Mouse (Mus musculus): ENCODE measurements around the gene Snx5. TPM values are rescaled to one million over a fixed set of nuclear protein-coding genes. Genes with fewer than 3 reads are reported as not detected.

Gene Snx5
- polyA plus RNA-seq, 1 experiment from 2014 or later: 132 TPM

GRCm38 (mm10) chr2:144280568-144280967 is 9.9 kb upstream of the Snx5 start:
- no peaks in the 10 kb centered on the region for H3K4me1 ChIP-seq

DNA sequence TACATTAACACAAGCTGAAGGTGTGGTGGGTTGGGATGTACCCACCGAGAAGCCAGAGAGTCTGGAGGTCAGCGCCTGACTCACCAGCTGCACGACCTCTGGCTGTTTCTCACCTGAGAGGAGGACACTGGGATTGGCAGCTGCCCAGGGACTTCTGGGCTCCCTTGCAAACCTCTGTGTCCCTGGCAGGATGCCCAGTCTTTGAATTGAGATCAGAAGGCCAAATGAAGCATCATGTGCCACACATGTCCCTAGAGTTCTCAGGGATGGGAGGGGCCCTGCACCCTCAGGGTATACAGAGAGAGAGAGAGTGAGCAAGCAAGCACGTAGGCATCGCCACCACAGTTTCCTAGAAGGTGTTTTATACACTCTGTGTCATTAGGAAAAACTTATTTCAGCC is 9.0 kb upstream of the Snx5 start:
- ATAC-seq (ENCODE audit: insufficient number of reproducible peaks, insufficient read depth, low FRiP score, low TSS enrichment): no peak
- Histone ChIP-seq H3K4me3 (no peak overlapping the region), H3K4me1 (no peaks in the 10 kb centered on the region), H3K27me3 (no peaks in the 10 kb centered on the region), H3K9me3 (no peaks in the 10 kb centered on the region), H3K27ac (no peak overlapping the region), H3K9ac (no peak overlapping the region), H3K4me2 (replicated peaks) (no peak overlapping the region), H3K36me3 (peaks cover 25% of the 10 kb centered on the region)
- WGBS: 78% methylated on average over 5 of the region's 5 CpGs

More at GRCm38 (mm10) chr2:144280568-144280967, 9.9 kb upstream of the Snx5 start:
- no peak overlapping the region for H3K27ac ChIP-seq
- WGBS: 72% methylated on average over 3 of the region's 3 CpGs
- peaks cover 25% of the 10 kb centered on the region for H3K36me3 ChIP-seq
- H3K9me3 ChIP-seq: no peaks in the 10 kb centered on the region
- ATAC-seq (ENCODE audit: insufficient number of reproducible peaks, insufficient read depth, low FRiP score, low TSS enrichment): no peak
- H3K4me3 ChIP-seq: no peak overlapping the region
- no peak overlapping the region for H3K9ac ChIP-seq
- no peak overlapping the region for H3K4me2 ChIP-seq (replicated peaks)
- no peaks in the 10 kb centered on the region for H3K27me3 ChIP-seq

- WGBS: 88% methylated on average over 3 of the region's 3 CpGs
- no peak overlapping the region for H3K9ac ChIP-seq
- H3K27ac ChIP-seq: no peak overlapping the region
- no peaks in the 10 kb centered on the region for H3K4me1 ChIP-seq
- H3K27me3 ChIP-seq: no peaks in the 10 kb centered on the region
- H3K4me3 ChIP-seq: no peak overlapping the region
- H3K4me2 ChIP-seq (replicated peaks): no peak overlapping the region
- no peaks in the 10 kb centered on the region for H3K9me3 ChIP-seq
- ATAC-seq (ENCODE audit: insufficient number of reproducible peaks, insufficient read depth, low FRiP score, low TSS enrichment): no peak
- H3K36me3 ChIP-seq: peaks cover 25% of the 10 kb centered on the region
Measured at GRCm38 (mm10) chr2:144276885-144277284, 6.2 kb upstream of the Snx5 start.

GRCm38 (mm10) chr2:144274741-144275140 is 4.0 kb upstream of the Snx5 start:
- no peak overlapping the region for H3K4me3 ChIP-seq
- no peak overlapping the region for H3K4me2 ChIP-seq (replicated peaks)
- 55% methylated on average over 8 of the region's 8 CpGs for WGBS
- ATAC-seq (ENCODE audit: insufficient number of reproducible peaks, insufficient read depth, low FRiP score, low TSS enrichment): no peak
- H3K9ac ChIP-seq: peak overlapping the region; percentile 17; the same call in 1 of the 2 replicates
- no peak overlapping the region; the same call in 1 of the 2 replicates for H3K27ac ChIP-seq
- 0 out of 2 replicates have a peak, but pooled peaks cover 4% of the 10 kb centered on the region for H3K4me1 ChIP-seq
- peaks cover 23% of the 10 kb centered on the region for H3K36me3 ChIP-seq
- H3K9me3 ChIP-seq: no peaks in the 10 kb centered on the region
- H3K27me3 ChIP-seq: no peaks in the 10 kb centered on the region

- 86% methylated on average over 12 of the region's 12 CpGs for WGBS
- no peaks in the 10 kb centered on the region for H3K9me3 ChIP-seq
- no peak overlapping the region for H3K27ac ChIP-seq
- no peak overlapping the region for H3K4me3 ChIP-seq
- H3K27me3 ChIP-seq: no peaks in the 10 kb centered on the region
- peaks cover 17% of the 10 kb centered on the region for H3K4me1 ChIP-seq
- H3K9ac ChIP-seq: no peak overlapping the region
- no peak overlapping the region for H3K4me2 ChIP-seq (replicated peaks)
- no peak for ATAC-seq (ENCODE audit: insufficient number of reproducible peaks, insufficient read depth, low FRiP score, low TSS enrichment)
- 0 out of 2 replicates have a peak, but pooled peaks cover 7% of the 10 kb centered on the region for H3K36me3 ChIP-seq
Measured at GRCm38 (mm10) chr2:144272088-144272487, 1.4 kb upstream of the Snx5 start.

- H3K4me1 ChIP-seq: peaks cover 25% of the 10 kb centered on the region
- no peak for ATAC-seq (ENCODE audit: insufficient number of reproducible peaks, insufficient read depth, low FRiP score, low TSS enrichment)
- H3K4me2 ChIP-seq (replicated peaks): peak overlapping the region; percentile 64
Measured at GRCm38 (mm10) chr2:144269679-144270475, 829 bp downstream of the Snx5 start.

GRCm38 (mm10) chr2:144269306-144269650 is 1.4 kb downstream of the Snx5 start:
- H3K4me1 ChIP-seq: peaks cover 25% of the 10 kb centered on the region
- peak overlapping the region; percentile 64 for H3K4me2 ChIP-seq (replicated peaks)
- H3K27me3 ChIP-seq: no peaks in the 10 kb centered on the region
- H3K4me3 ChIP-seq: peak overlapping the region; percentile 90
- H3K27ac ChIP-seq: no peak overlapping the region
- peaks cover 6% of the 10 kb centered on the region; the same call in 1 of the 2 replicates for H3K36me3 ChIP-seq
- no peaks in the 10 kb centered on the region for H3K9me3 ChIP-seq
- no peak for ATAC-seq (ENCODE audit: insufficient number of reproducible peaks, insufficient read depth, low FRiP score, low TSS enrichment)
- peak overlapping the region; percentile 97 for H3K9ac ChIP-seq
- under 1% methylated on average over 11 of the region's 11 CpGs for WGBS

More at GRCm38 (mm10) chr2:144269679-144270475, 829 bp downstream of the Snx5 start:
- Histone ChIP-seq H3K9ac (peak overlapping the region; percentile 97), H3K9me3 (no peaks in the 10 kb centered on the region), H3K27me3 (no peaks in the 10 kb centered on the region), H3K27ac (peak overlapping the region; percentile 94), H3K4me3 (peak overlapping the region; percentile 90), H3K36me3 (no peaks in the 10 kb centered on the region)
- WGBS: under 1% methylated on average over 27 of the region's 33 CpGs

GRCm38 (mm10) chr2:144268446-144269305 is 2.0 kb downstream of the Snx5 start:
- 6% methylated on average over 6 of the region's 6 CpGs for WGBS
- ATAC-seq (ENCODE audit: insufficient number of reproducible peaks, insufficient read depth, low FRiP score, low TSS enrichment): no peak
- peak overlapping the region; percentile 97; the same call in 1 of the 2 replicates for H3K9ac ChIP-seq
- peak overlapping the region; percentile 90 for H3K4me3 ChIP-seq
- H3K9me3 ChIP-seq: no peaks in the 10 kb centered on the region
- peaks cover 11% of the 10 kb centered on the region; the same call in 1 of the 2 replicates for H3K36me3 ChIP-seq
- H3K27ac ChIP-seq: no peak overlapping the region
- peak overlapping the region; percentile 64 for H3K4me2 ChIP-seq (replicated peaks)
- H3K4me1 ChIP-seq: peaks cover 25% of the 10 kb centered on the region
- H3K27me3 ChIP-seq: no peaks in the 10 kb centered on the region

DNA sequence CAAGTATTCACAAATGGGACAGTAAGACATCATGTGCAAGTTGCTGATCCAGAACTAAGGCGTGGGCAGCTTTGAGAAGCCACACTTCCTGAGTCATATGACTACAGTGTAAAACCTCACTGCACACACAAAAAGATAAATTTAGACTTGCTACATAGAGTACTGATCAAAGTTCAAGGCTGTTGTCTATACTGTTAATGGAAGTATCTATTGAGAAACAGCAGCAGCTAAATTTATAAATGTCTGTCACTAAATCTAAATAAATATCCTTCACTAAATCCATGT is 3.0 kb downstream of the Snx5 start:
- 28% methylated on average over 1 of the region's 1 CpGs for WGBS
- no peaks in the 10 kb centered on the region for H3K27me3 ChIP-seq
- no peak overlapping the region for H3K9ac ChIP-seq
- H3K36me3 ChIP-seq: peaks cover 11% of the 10 kb centered on the region; the same call in 1 of the 2 replicates
- H3K4me3 ChIP-seq: no peak overlapping the region
- peak overlapping the region; percentile 64 for H3K4me2 ChIP-seq (replicated peaks)
- peaks cover 25% of the 10 kb centered on the region for H3K4me1 ChIP-seq
- H3K9me3 ChIP-seq: no peaks in the 10 kb centered on the region
- no peak for ATAC-seq (ENCODE audit: insufficient number of reproducible peaks, insufficient read depth, low FRiP score, low TSS enrichment)
- no peak overlapping the region for H3K27ac ChIP-seq

- Histone ChIP-seq H3K9me3 (no peaks in the 10 kb centered on the region), H3K36me3 (peaks cover 11% of the 10 kb centered on the region; the same call in 1 of the 2 replicates), H3K27me3 (no peaks in the 10 kb centered on the region), H3K4me3 (no peak overlapping the region), H3K9ac (no peak overlapping the region), H3K4me1 (peaks cover 25% of the 10 kb centered on the region), H3K27ac (no peak overlapping the region), H3K4me2 (replicated peaks) (peak overlapping the region; percentile 64; the same call in 1 of the 2 replicates)
- WGBS: 58% methylated on average over 5 of the region's 5 CpGs
- ATAC-seq (ENCODE audit: insufficient number of reproducible peaks, insufficient read depth, low FRiP score, low TSS enrichment): no peak
Measured at GRCm38 (mm10) chr2:144267004-144267730, 3.5 kb downstream of the Snx5 start.

DNA sequence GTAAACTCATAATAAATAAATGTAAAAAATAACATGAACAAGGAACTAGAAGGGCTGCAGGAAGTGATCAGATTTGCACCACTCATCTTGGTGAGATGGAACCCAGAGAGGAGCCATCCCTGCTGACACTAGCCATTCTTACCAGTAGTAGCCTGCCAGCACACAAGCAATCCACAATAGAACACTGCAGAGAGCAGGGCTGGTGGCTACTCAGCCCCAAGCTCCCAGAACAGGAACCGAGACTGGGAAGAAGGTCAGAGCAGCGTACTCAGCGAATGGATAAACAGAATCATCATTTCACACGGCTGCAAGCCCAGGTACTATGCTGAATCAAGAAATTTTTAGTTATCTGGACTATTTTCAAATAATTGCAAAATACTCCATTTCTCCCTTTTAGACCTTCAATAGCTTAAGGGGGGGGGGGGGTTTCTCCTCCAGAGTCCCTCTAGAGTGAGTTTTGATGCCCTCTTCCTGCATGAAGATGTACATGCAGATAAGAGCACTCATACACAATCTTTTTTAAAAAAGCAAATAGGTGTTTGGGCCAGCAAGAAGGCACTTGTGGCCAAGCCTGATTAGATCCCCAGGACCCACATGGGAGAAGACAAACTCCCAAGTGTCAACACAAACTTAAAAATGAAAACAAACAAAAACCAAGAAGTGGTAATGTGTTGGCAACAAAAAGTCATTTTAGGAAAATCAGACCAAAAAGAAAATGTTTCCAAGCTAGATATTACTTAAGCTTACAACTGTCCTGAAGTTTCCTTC is 4.6 kb downstream of the Snx5 start:
- Histone ChIP-seq H3K27ac (no peak overlapping the region), H3K4me2 (replicated peaks) (no peak overlapping the region), H3K9ac (no peak overlapping the region), H3K36me3 (peaks cover 17% of the 10 kb centered on the region), H3K4me1 (peaks cover 22% of the 10 kb centered on the region), H3K27me3 (no peaks in the 10 kb centered on the region), H3K9me3 (no peaks in the 10 kb centered on the region), H3K4me3 (no peak overlapping the region)
- 47% methylated on average over 4 of the region's 4 CpGs for WGBS
- no peak for ATAC-seq (ENCODE audit: insufficient number of reproducible peaks, insufficient read depth, low FRiP score, low TSS enrichment)
